Mouse (Mus musculus) forebrain, embryonic 13.5 days (tissue): ENCODE data around the gene Abhd16a. TPM values are rescaled to one million over a fixed set of nuclear protein-coding genes. Genes with fewer than 3 reads are reported as not detected.

Experiments
- ATAC-seq: fragments of 200-750 bp; cut with Nextera tagmentation; 2 replicates; pipeline ENCODE4 v1.8.0; 2017
- H3K27ac ChIP-seq: fragments of 300-500 bp; sonication (generic); 2 replicates; pipeline ENCODE4 v1.5.1; 2015; ENCODE audit warnings: inconsistent platforms, mild to moderate bottlenecking, moderate library complexity
- H3K27me3 ChIP-seq: fragments of 300-500 bp; sonication (generic); 2 replicates; pipeline ENCODE4 v1.6.1; 2015; ENCODE audit warnings: mild to moderate bottlenecking, inconsistent platforms
- H3K36me3 ChIP-seq: fragments of 300-500 bp; sonication (generic); 2 replicates; pipeline ENCODE4 v1.6.1; 2015; ENCODE audit warnings: mild to moderate bottlenecking, inconsistent platforms; ENCODE audit not compliant: poor library complexity, severe bottlenecking
- H3K4me1 ChIP-seq: fragments of 300-500 bp; sonication (generic); 2 replicates; pipeline ENCODE4 v1.6.1; 2015; ENCODE audit warnings: inconsistent platforms
- H3K4me2 ChIP-seq: fragments of 300-500 bp; sonication (generic); 2 replicates; pipeline ENCODE4 v1.6.1; 2015; ENCODE audit warnings: inconsistent platforms, mild to moderate bottlenecking, moderate library complexity
- H3K4me3 ChIP-seq: fragments of 300-500 bp; sonication (generic); 2 replicates; pipeline ENCODE4 v1.5.1; 2015; ENCODE audit warnings: mild to moderate bottlenecking, inconsistent platforms
- H3K9ac ChIP-seq: fragments of 300-500 bp; sonication (generic); 2 replicates; pipeline ENCODE4 v1.6.1; 2015; ENCODE audit warnings: mild to moderate bottlenecking, inconsistent platforms
- H3K9me3 ChIP-seq: fragments of 300-500 bp; sonication (generic); replicated peaks from 2 replicates; pipeline ENCODE4 v1.6.1; 2016; ENCODE audit warnings: inconsistent platforms
- WGBS: fragments of 180-500 bp; shearing (Covaris S2); methylation state at CpG from one replicate; pipeline ENCODE4 v1.1.7; 2015; 5-methylcytosine and 5-hydroxymethylcytosine counted together
- polyA plus RNA-seq: library from polyadenylated mRNA; unstranded; fragments of >200 nt; fragmentation: Nextera tagmentation; extraction: Ambion mirVana; gene quantifications from 2 replicates; pipeline ENCODE4 v1.2.1, GENCODE M21; 2015

Abhd16a gene
- polyA plus RNA-seq = 74.9 and 77.6 TPM in 2 replicates

DNA sequence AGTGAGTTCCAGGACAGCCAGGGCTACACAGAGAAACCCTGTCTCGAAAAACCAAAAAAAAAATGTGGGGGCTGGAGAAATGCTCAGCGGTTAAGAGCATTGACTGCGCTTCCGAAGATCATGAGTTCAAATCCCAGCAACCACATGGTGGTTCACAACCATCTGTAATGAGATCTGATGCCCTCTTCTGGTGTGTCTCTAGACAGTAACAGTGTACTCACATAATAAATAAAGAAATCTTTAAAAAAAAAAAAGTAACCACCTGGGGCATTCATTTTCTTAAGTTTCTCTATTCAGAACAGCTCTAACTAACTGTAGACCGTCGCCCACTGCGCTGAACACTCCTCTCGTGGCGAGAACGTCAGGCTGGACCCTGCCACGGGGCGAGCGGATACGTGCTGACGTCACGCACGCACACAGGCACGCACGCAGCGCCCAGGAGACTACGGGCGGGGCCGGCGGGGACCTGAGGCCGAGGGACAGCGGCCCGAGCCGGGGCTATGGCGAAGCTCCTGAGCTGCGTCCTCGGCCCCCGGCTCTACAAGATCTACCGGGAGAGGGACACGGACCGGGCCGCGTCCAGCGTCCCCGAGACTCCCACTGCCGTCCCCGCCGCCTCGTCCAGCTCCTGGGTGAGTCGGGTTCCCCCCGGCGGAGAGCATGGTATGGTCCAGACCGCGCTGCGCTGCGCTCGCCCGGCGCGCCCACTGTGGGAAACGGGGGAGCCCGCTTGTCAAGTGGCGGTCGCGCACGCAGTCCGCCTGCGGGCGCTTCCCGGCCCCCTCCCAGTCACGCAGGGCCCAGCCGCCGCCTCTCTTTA lies at the start of gene Abhd16a:
TSS of gene Abhd16a (plus strand) at position 439 of the 820 bp plus-strand sequence.
- WGBS = 4% methylated on average over 52 of the region's 67 CpGs
- ATAC-seq = peak; percentile 98
- Histone ChIP-seq H3K4me3 (peak within 1 kb of the TSS; percentile 60), H3K27ac (peak within 1 kb of the TSS; percentile 96), H3K27me3 (0 out of 2 replicates have a peak, but pooled peaks cover 3% of the 10 kb centered on the region), H3K9me3 (no peaks in the 10 kb centered on the region), H3K36me3 (peaks cover 25% of the 10 kb centered on the region), H3K4me1 (peaks cover 19% of the 10 kb centered on the region), H3K4me2 (peak within 1 kb of the TSS; percentile 69), H3K9ac (peak within 1 kb of the TSS; percentile 90)

DNA sequence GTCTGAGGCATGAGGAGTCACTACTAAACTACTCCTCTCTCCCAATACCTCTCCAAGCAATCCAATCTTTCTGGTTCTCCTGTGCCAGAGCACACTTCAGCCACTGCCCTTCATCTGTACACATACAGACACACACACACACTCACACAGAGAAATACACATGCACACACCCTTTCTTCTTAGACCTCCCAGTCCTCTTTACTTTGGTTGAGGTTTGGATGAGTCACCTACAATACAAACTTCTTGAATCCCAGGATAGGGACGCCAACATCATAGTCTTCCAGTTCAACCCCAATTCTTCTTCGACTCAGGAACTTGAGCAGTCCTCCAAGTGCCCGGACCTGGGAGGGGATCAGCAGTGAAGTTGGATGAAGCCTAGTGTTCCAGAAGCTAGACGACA lies 45.3 kb upstream of the Abhd16a start:
- Histone ChIP-seq H3K36me3 (no peaks in the 10 kb centered on the region), H3K27me3 (no peaks in the 10 kb centered on the region), H3K4me3 (no peak overlapping the region), H3K27ac (no peak overlapping the region), H3K4me1 (peaks cover 26% of the 10 kb centered on the region), H3K9ac (no peak overlapping the region), H3K9me3 (no peaks in the 10 kb centered on the region), H3K4me2 (no peak overlapping the region)
- 92% methylated on average over 4 of the region's 4 CpGs for WGBS
- ATAC-seq = no peak

DNA sequence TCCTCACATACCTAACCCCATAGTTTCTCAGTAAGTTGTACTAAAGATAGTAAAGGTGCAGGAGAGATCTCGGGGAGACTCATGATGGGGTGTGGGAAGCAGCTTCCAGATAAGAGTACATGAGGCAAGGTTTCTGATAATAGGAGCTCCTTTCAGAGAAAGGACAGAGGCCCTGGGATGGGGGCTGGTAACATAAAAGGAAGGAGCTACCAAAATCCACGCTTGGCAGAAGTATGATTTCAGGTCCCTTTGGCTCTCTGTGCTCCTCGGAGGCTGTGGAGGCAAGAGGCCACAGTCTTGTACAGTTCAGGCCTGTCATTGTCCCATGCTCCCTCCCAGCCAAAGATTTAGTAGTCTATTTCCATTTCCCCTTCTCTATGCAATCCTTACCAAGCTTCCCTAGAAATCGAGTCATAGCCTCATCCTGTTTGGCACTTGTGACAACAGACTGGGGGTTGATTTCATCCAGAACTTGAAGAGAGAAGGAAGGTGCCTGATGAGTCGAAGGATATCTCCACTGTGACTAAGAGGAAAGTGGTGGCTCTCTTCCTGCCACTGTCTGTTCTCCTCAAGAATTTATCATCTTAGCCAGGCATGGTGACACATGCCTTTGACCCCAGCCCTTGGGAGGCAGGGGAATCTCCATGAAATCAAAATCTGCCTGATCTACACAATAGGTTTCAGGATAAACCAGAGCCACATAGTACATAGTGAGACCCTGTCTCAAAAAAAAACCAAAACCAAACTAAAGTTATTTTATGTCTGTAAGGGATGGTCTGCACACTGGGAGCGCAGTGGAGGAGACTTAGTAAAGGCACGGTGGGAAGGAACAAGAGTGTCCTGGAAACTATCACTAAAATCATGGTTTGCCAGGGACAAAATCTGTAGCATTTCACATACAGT lies 43.9 kb upstream of the Abhd16a start:
- ATAC-seq = no peak
- H3K9ac ChIP-seq = peak overlapping the region; percentile 88
- 87% methylated on average over 7 of the region's 7 CpGs for WGBS
- no peaks in the 10 kb centered on the region for H3K27me3 ChIP-seq
- peak overlapping the region; percentile 97 for H3K4me2 ChIP-seq
- H3K9me3 ChIP-seq = no peaks in the 10 kb centered on the region
- H3K36me3 ChIP-seq = no peaks in the 10 kb centered on the region
- H3K4me3 ChIP-seq = peak overlapping the region; percentile 57
- H3K4me1 ChIP-seq = peaks cover 40% of the 10 kb centered on the region
- no peak overlapping the region for H3K27ac ChIP-seq

DNA sequence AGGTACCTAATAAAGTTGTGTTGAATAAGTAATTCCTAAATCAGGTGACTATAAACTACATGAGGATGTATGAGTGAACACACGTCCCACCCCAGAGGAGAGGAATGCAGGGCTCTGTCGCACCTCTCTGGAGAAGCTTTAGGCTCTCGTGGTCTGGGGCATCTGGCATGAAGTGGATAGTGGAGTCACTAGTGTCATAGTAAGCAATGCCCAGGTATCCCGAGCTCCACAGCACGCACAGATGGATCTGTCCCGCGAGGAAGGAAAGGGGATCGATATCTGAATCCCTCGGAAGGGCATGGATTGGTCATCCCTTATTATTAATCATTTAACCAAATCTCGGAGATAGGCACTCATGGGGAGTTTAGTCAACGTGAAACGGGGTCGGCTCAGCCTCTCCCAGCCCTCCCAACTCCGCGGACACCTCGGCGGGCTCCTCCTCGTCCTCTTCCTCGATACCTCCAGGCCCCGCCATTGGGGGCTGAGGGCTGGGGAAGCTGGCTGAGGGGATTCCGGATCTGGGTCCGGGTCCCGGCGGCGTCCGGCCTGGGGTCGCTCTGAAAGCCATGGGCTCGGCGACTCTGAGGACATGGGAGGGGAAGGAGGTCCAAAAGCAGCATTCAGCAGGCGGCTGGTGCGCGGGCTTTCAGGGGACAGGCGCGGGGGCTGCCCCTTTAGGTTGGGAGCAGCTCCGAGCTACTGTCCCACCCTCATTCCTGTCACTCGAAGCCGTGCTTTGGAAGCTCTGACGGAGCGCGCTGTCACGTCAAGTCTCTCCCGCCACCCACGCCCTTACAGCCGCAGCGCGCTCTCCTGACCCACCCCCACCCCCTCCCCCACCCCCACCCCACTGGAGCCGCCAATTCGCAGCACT lies 43.0 kb upstream of the Abhd16a start:
- no peaks in the 10 kb centered on the region for H3K9me3 ChIP-seq
- no peaks in the 10 kb centered on the region for H3K27me3 ChIP-seq
- peak overlapping the region; percentile 88 for H3K9ac ChIP-seq
- H3K27ac ChIP-seq = peak overlapping the region; percentile 80
- 8% methylated on average over 37 of the region's 48 CpGs for WGBS
- peak overlapping the region; percentile 97 for H3K4me2 ChIP-seq
- no peaks in the 10 kb centered on the region for H3K36me3 ChIP-seq
- peak overlapping the region; percentile 57 for H3K4me3 ChIP-seq
- peaks cover 41% of the 10 kb centered on the region for H3K4me1 ChIP-seq
- peak; percentile 80 for ATAC-seq

DNA sequence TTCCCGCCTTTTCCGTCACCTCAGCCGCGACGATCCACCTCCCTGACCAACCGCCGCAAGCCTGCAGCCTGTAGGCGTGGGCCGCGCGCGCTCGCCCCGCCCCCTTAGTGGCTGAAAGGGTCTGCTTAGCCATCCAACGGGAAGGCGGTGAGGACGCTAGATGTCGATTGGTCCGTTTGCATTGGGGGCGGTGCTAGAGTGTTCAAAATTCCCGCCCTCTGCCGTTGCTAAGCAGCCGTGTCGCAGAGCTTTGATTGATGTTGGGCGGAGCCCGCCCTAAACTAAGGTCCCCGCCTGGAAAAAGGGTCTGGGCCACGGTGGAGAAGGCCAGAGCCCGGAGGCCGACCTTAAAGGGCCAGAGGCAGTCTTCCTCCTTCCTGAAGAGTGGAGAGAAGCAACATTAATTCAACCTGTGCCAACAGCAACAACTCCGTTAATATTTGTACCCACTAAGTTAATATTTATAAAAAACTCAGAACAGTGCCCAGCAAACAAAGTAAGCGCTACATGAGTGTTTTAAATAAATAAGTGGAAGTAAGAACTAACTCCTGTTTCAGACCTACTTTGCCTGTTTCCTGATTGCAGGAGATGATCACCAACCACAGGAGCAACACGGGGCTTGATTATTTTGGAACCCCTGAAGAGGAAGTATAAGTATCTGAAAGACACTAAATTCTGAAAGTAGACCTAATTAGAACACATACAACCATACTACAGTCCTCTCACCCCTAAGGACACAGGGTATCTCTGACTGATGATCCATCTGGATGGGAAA lies 42.2 kb upstream of the Abhd16a start, which contains the start of gene Msh5:
TSS of gene Msh5 (minus strand) at position 65 of the 775 bp plus-strand sequence.
- Histone ChIP-seq H3K9me3 (no peaks in the 10 kb centered on the region), H3K9ac (peak within 1 kb of the TSS; percentile 88), H3K4me1 (peaks cover 49% of the 10 kb centered on the region), H3K4me3 (peak within 1 kb of the TSS; percentile 57), H3K36me3 (no peaks in the 10 kb centered on the region), H3K27ac (peak within 1 kb of the TSS; percentile 80), H3K27me3 (no peaks in the 10 kb centered on the region), H3K4me2 (peak within 1 kb of the TSS; percentile 97)
- WGBS = 3% methylated on average over 33 of the region's 33 CpGs
- peak; percentile 98 for ATAC-seq

DNA sequence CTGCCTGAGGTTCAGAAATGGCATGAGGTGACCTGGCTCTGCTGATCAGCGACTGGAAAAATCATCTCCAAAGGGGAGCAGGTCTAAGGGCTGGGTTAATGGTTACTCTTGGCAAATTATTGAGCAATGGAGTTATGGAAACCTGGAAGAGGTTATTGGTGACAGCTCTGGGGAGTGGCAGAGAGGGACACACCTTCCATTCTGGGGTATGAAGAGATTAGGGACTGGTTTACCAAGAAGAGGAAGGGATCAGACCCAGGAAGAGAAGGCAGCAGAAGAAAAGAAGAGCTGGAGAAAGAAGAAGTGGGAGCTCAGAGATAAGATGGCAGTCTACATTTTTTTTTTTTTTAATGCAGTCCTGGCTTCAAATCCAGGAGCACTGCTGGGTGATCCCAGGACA lies 41.4 kb upstream of the Abhd16a start:
- H3K4me1 ChIP-seq = peaks cover 56% of the 10 kb centered on the region
- H3K4me3 ChIP-seq = no peak overlapping the region
- H3K4me2 ChIP-seq = 0 out of 2 replicates have a peak overlapping the region, but pooled peaks have one; percentile 7
- ATAC-seq = no peak
- H3K9ac ChIP-seq = no peak overlapping the region
- WGBS = 61% methylated on average over 1 of the region's 1 CpGs
- H3K27ac ChIP-seq = peak overlapping the region; percentile 35
- peaks cover 5% of the 10 kb centered on the region for H3K36me3 ChIP-seq
- no peaks in the 10 kb centered on the region for H3K9me3 ChIP-seq
- no peaks in the 10 kb centered on the region for H3K27me3 ChIP-seq

DNA sequence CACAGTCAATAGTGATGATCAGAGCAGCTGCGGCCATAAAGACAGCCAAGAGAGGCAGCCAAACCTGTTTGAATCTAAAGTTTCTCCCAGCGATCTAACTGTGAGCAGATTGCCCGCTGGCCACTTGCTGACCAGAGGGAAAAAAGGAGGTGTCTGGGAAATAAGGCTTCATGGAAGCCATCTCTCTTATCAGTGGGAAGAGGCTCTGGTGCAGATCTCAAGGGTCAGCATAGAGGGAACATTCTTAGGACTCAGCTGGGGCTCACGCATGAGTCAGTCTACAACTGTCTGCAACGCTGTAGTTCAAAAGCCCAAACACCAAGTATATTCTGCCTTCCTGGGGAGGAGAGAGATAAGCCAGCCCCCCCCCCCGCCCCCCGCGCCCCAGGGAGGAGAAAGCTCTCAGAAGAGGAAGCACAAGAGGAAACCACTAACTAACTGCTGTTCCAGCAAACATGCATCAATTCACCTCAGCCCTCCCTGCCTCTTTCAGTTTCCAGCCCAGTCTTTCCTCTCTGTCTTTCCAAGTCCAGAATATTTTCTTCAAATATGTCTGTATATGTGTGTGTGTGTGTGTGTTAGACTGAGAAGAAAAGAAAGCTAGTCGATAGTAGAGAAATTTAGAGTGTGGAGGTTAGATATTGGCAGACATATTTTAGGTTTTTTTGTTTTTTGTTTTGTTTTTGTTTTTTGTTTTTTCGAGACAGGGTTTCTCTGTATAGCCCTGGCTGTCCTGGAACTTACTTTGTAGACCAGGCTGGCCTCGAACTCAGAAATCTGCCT lies 40.7 kb upstream of the Abhd16a start:
- Histone ChIP-seq H3K9me3 (no peaks in the 10 kb centered on the region), H3K27ac (peak overlapping the region; percentile 35), H3K9ac (no peak overlapping the region), H3K4me2 (0 out of 2 replicates have a peak overlapping the region, but pooled peaks have one; percentile 7), H3K27me3 (no peaks in the 10 kb centered on the region), H3K4me3 (no peak overlapping the region), H3K4me1 (peaks cover 56% of the 10 kb centered on the region), H3K36me3 (peaks cover 11% of the 10 kb centered on the region)
- no peak for ATAC-seq
- 47% methylated on average over 11 of the region's 11 CpGs for WGBS

DNA sequence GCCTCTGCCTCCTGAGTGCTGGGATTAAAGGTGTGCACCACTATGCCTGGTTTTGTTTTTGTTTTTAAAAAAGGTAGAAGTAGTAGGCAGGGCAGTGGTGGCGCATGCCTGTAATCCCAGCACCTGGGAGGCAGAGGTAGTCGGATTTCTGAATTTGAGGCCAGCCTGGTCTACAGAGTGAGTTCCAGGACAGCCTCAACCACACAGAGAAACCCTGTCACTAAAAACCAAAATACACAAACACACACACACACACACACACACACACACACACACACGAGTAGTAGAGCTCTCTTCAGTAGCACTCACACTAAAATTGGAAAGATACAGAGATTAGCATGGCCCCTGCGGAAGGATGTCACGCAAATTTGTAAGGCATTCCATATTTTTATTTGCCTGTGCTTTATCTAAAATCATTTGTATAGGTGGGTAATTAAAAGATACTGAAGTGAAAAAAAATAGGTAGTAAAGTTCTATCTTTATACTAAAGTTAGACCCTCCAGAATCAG lies 40.1 kb upstream of the Abhd16a start:
- Histone ChIP-seq H3K27ac (peak overlapping the region; percentile 90; the same call in 1 of the 2 replicates), H3K27me3 (no peaks in the 10 kb centered on the region), H3K9me3 (no peaks in the 10 kb centered on the region), H3K36me3 (peaks cover 17% of the 10 kb centered on the region), H3K9ac (no peak overlapping the region), H3K4me2 (peak overlapping the region; percentile 72), H3K4me1 (peaks cover 56% of the 10 kb centered on the region), H3K4me3 (no peak overlapping the region)
- 80% methylated on average over 5 of the region's 5 CpGs for WGBS
- no peak for ATAC-seq

DNA sequence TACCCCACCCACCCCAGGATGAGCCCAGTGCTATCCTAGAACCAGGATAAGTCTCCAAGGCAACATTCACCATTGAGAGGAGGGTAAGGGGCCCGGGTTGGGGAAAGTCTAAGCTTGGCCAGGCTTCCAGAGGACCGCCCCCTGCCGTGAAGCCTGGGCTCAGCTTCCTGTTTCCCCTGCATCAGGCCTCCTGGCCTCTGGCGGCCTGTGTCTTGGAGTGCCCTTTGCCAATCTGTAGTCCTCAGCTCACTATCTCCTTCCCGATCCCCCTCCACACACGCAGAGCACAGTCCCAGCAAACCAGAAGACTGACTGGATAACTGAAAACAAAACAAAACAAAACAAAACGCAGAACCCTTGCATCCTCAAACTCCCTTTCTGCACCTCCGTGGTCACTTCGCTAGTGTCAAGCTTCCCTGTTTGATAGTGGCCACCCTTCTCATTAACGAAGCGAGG lies 39.5 kb upstream of the Abhd16a start, which contains the start of gene Clic1:
TSS of gene Clic1 (plus strand) at position 406 of the 456 bp plus-strand sequence.
- peaks cover 56% of the 10 kb centered on the region for H3K4me1 ChIP-seq
- H3K27ac ChIP-seq = peak within 1 kb of the TSS; percentile 90
- WGBS = under 1% methylated on average over 11 of the region's 11 CpGs
- 0 out of 2 replicates have a peak, but pooled peaks have one; percentile 2 for ATAC-seq
- H3K9ac ChIP-seq = peak within 1 kb of the TSS; percentile 80
- no peaks in the 10 kb centered on the region for H3K27me3 ChIP-seq
- H3K4me2 ChIP-seq = peak within 1 kb of the TSS; percentile 72
- no peaks in the 10 kb centered on the region for H3K9me3 ChIP-seq
- peak within 1 kb of the TSS; percentile 48 for H3K4me3 ChIP-seq
- H3K36me3 ChIP-seq = peaks cover 22% of the 10 kb centered on the region
